Comparison of ENCODE assay signal across 23 mouse cellular contexts in genomic region chr3:117412896-117413747, GRCm38 (mm10). TPM values are rescaled to one million over a fixed set of nuclear protein-coding genes. Genes with fewer than 3 reads are reported as not detected.
A peak's percentile ranks its signal among the peaks of the same experiment; 100 is the strongest.
DNase-seq lines count a peak whose midpoint lies in the region; ATAC-seq and TF ChIP-seq lines count a peak whose summit lies in the region.
"Had no signal": no experiment of that assay in that cellular context is flagged by ENCODE, and none has a peak within 500 bp of the region (broad histone marks: within the 10 kb centered on the region; RNA-seq: fewer than 3 reads in every experiment).

No protein-coding gene starts in this region.

- no peak overlapping the region for H3K4me2 ChIP-seq in forebrain, postnatal 0 days (ENCODE audit: low read depth)
- H3K4me2 ChIP-seq in kidney, embryonic 14.5 days (replicated peaks; ENCODE audit: low read depth, low read length): no peak overlapping the region
- H3K4me2 ChIP-seq: embryonic facial prominence, embryonic 13.5 days; heart, embryonic 13.5 days; hindbrain, embryonic 12.5 days had no signal

- H3K9me3 ChIP-seq in forebrain, postnatal 0 days (ENCODE audit: low read length): no peaks in the 10 kb centered on the region
- H3K9me3 ChIP-seq in kidney, embryonic 14.5 days (ENCODE audit: control insufficient read depth, low read length): no peaks in the 10 kb centered on the region
- H3K9me3 ChIP-seq: embryonic facial prominence, embryonic 13.5 days; heart, embryonic 13.5 days; hindbrain, embryonic 12.5 days had no signal

- no peak overlapping the region for H3K4me3 ChIP-seq in forebrain, postnatal 0 days (ENCODE audit: low read depth, low read length)
- H3K4me3 ChIP-seq in kidney, embryonic 14.5 days (ENCODE audit: low read length): no peak overlapping the region
- H3K4me3 ChIP-seq: embryonic facial prominence, embryonic 13.5 days; gastrocnemius, adult 2 months; heart, embryonic 13.5 days; hindbrain, embryonic 12.5 days had no signal

- no peak for TF ChIP-seq POLR2A in brain, embryonic 14.5 days (IDR thresholded peaks at IDR 0.05; ENCODE audit: borderline replicate concordance, extremely low read depth, insufficient read depth, insufficient read length, poor library complexity, severe bottlenecking)

- H3K4me1 ChIP-seq in forebrain, postnatal 0 days (ENCODE audit: insufficient read depth): peaks cover 9% of the 10 kb centered on the region
- no peaks in the 10 kb centered on the region for H3K4me1 ChIP-seq in kidney, embryonic 14.5 days (ENCODE audit: control insufficient read depth, insufficient read depth, low read length)
- H3K4me1 ChIP-seq: embryonic facial prominence, embryonic 13.5 days; hindbrain, embryonic 12.5 days had no signal

- H3K27ac ChIP-seq in forebrain, postnatal 0 days (ENCODE audit: low read depth, low read length): peak overlapping the region; percentile 21; the same call in 1 of the 2 replicates
- H3K27ac ChIP-seq in kidney, embryonic 14.5 days (ENCODE audit: low read depth, low read length): no peak overlapping the region
- H3K27ac ChIP-seq: embryonic facial prominence, embryonic 13.5 days; gastrocnemius, adult 2 months; heart, embryonic 13.5 days; hindbrain, embryonic 12.5 days had no signal

- TF ChIP-seq CTCF in brain, embryonic 14.5 days (IDR thresholded peaks at IDR 0.05; ENCODE audit: borderline replicate concordance, extremely low read depth, insufficient read depth, insufficient read length): no peak
- TF ChIP-seq CTCF in forebrain, postnatal 0 days (IDR thresholded peaks at IDR 0.05; ENCODE audit: low read depth): no peak

- ATAC-seq in frontal cortex, adult (ENCODE audit: low TSS enrichment): peak; percentile 44
- ATAC-seq in forebrain, postnatal 0 days: peak; percentile 73
- no peak for ATAC-seq in kidney, embryonic 14.5 days (ENCODE audit: low FRiP score, low TSS enrichment)
- ATAC-seq: hindbrain, embryonic 16.5 days had no signal

- WGBS in forebrain, postnatal 0 days: 44% methylated on average over 4 of the region's 4 CpGs
- 84% methylated on average over 4 of the region's 4 CpGs for WGBS in kidney, embryonic 14.5 days

- no peaks in the 10 kb centered on the region for H3K27me3 ChIP-seq in forebrain, postnatal 0 days (ENCODE audit: insufficient read depth, low read length)
- H3K27me3 ChIP-seq in kidney, embryonic 14.5 days (ENCODE audit: control insufficient read depth, insufficient read depth, low read length): no peaks in the 10 kb centered on the region
- H3K27me3 ChIP-seq: CH12.LX; embryonic facial prominence, embryonic 13.5 days; heart, embryonic 13.5 days; hindbrain, embryonic 12.5 days had no signal

- H3K9ac ChIP-seq in forebrain, postnatal 0 days: no peak overlapping the region
- H3K9ac ChIP-seq in kidney, embryonic 14.5 days (ENCODE audit: low read depth, low read length): no peak overlapping the region
- H3K9ac ChIP-seq: embryonic facial prominence, embryonic 13.5 days; heart, embryonic 13.5 days; hindbrain, embryonic 12.5 days had no signal

- H3K36me3 ChIP-seq in forebrain, postnatal 0 days (ENCODE audit: insufficient read depth): no peaks in the 10 kb centered on the region
- H3K36me3 ChIP-seq in kidney, embryonic 14.5 days (ENCODE audit: control insufficient read depth, insufficient read depth, low read length): no peaks in the 10 kb centered on the region
- H3K36me3 ChIP-seq: embryonic facial prominence, embryonic 13.5 days; heart, embryonic 13.5 days; hindbrain, embryonic 12.5 days had no signal

- no peak for DNase-seq in frontal cortex, postnatal 10 days (ENCODE audit: low spot score in 2 of 2)
- peak; percentile 11 for DNase-seq in Muller cell, postnatal 12 days (ENCODE audit: inconsistent ontology term)
- peak; percentile 68 for DNase-seq in brain, embryonic 14.5 days (ENCODE audit: low read depth)
- DNase-seq in forebrain, postnatal 0 days: peak; percentile 14
- no peak for DNase-seq in spleen, adult 12 weeks (ENCODE audit: low spot score)
- no peak for DNase-seq in adipocyte (ENCODE audit: low spot score)
- DNase-seq: adrenal gland, adult 8-10 months; adrenal gland, postnatal 36 days; cerebellum, adult 18-20 months; cerebellum, adult 9-11 months; cerebellum, postnatal 36 days; gastrocnemius, adult 2 months; gastrocnemius, postnatal 36 days; heart, adult 11 months; heart, postnatal 36 days; kidney, adult 18-20 months had no signal

RNA-seq across cellular contexts. Expression of gene Plppr4, which starts 52.4 kb away (rescaled TPM):
- 9.9 and 12.6 TPM in 2 replicates for polyA plus RNA-seq in brain, embryonic 14.5 days (2012; rRNA removed)
- total RNA-seq in forebrain, postnatal 0 days (2014; rRNA removed): 77.8 and 97.8 TPM in 2 replicates
- polyA plus RNA-seq in forebrain, postnatal 0 days (2015; fragmentation: Nextera tagmentation; extraction: Ambion mirVana): 28.9 and 60.8 TPM in 2 replicates
- polyA plus RNA-seq in kidney, embryonic 14.5 days (2014; fragmentation: Nextera tagmentation; extraction: Ambion mirVana): 0.23 and 0.74 TPM in 2 replicates
- total RNA-seq: CH12.LX had no signal

Comparison
In these comparisons a context has a peak if more than half of its experiments do, and no peak if none do; other contexts are left out.
1. DNase-seq: peak in Muller cell, postnatal 12 days (single experiment), brain, embryonic 14.5 days (single experiment) and forebrain, postnatal 0 days (single experiment); none in frontal cortex, postnatal 10 days (0 of 2), spleen, adult 12 weeks (single experiment) and adipocyte (single experiment).